Mouse (Mus musculus) forebrain, postnatal 0 days (tissue): ENCODE measurements at regions not wholly inside any gene's neighbourhood (a gene's known extent, or its start where the extent isn't known, plus 50 kb on each side); places are given as distances from the start of the nearest gene placed in this dataset.
A peak's percentile ranks its signal among the peaks of the same experiment; 100 is the strongest.

Experiments
- ATAC-seq: fragments of 200-750 bp; cut with Nextera tagmentation; 2 replicates; pipeline ENCODE4 v1.8.0; 2017; ENCODE audit warnings: mild to moderate bottlenecking, moderate library complexity
- DNase-seq: peaks from one replicate; pipeline ENCODE4 v3.0.0-alpha.2; 2015
- H3K27ac ChIP-seq: fragments of 300-500 bp; sonication (generic); 2 replicates; pipeline ENCODE4 v1.5.1; 2014; ENCODE audit warnings: low read depth, mild to moderate bottlenecking, antibody characterized with exemption, low read length, moderate library complexity, mixed read lengths
- H3K27me3 ChIP-seq: fragments of 300-500 bp; sonication (generic); 2 replicates; pipeline ENCODE4 v1.6.1; 2014; ENCODE audit warnings: mild to moderate bottlenecking, low read length, mixed read lengths; ENCODE audit not compliant: insufficient read depth
- H3K36me3 ChIP-seq: fragments of 300-500 bp; sonication (generic); 2 replicates; pipeline ENCODE4 v1.6.1; 2014; ENCODE audit warnings: mild to moderate bottlenecking, moderate library complexity; ENCODE audit not compliant: insufficient read depth
- H3K4me1 ChIP-seq: fragments of 300-500 bp; sonication (generic); 2 replicates; pipeline ENCODE4 v1.6.1; 2014; ENCODE audit warnings: antibody characterized with exemption; ENCODE audit not compliant: insufficient read depth
- H3K4me2 ChIP-seq: fragments of 300-500 bp; sonication (generic); 2 replicates; pipeline ENCODE4 v1.6.1; 2014; ENCODE audit warnings: low read depth, mild to moderate bottlenecking, moderate library complexity
- H3K4me3 ChIP-seq: fragments of 300-500 bp; sonication (generic); 2 replicates; pipeline ENCODE4 v1.5.1; 2014; ENCODE audit warnings: low read depth, low read length, mixed read lengths
- H3K9ac ChIP-seq: fragments of 300-500 bp; sonication (generic); 2 replicates; pipeline ENCODE4 v1.6.1; 2014; ENCODE audit warnings: mild to moderate bottlenecking
- H3K9me3 ChIP-seq: fragments of 300-500 bp; sonication (generic); 2 replicates; pipeline ENCODE4 v1.6.1; 2016; ENCODE audit warnings: low read length
- CTCF ChIP-seq: sonication (generic); IDR thresholded peaks from 2 replicates; pipeline ENCODE4 v1.5.1; 2016; ENCODE audit warnings: antibody characterized with exemption, control low read depth, low read depth
- WGBS: fragments of 180-500 bp; shearing (Covaris S2); extraction: QIAGEN DNeasy Blood & Tissue Kit; methylation state at CpG from one replicate; pipeline ENCODE4 v1.1.7; 2014; 5-methylcytosine and 5-hydroxymethylcytosine counted together

DNA sequence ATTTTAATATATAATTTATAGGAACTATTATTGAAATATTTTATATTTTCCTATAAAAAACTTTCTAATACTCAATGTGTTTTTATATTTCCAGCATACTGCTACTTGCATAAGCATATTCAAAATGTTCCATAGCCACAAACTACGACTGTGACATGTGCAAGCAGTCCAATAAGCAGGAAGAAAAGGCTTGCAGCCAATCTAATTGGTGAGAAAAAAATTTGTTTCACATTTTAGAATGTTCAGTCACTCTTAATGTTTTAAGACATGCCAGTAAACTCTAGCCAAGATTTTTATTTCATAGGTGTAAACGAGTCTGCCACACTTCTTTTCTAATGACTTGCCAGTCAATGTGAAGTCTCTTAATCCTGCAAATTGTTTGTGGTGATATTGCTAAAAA lies 1130.1 kb upstream of the Cntnap5a start:
- Histone ChIP-seq H3K4me1 (no peaks in the 10 kb centered on the region), H3K9me3 (no peaks in the 10 kb centered on the region), H3K27ac (no peak overlapping the region), H3K4me2 (no peak overlapping the region), H3K9ac (no peak overlapping the region), H3K36me3 (no peaks in the 10 kb centered on the region), H3K27me3 (no peaks in the 10 kb centered on the region), H3K4me3 (no peak overlapping the region)
- no peak for TF ChIP-seq CTCF
- 41% methylated on average over 2 of the region's 2 CpGs for WGBS
- DNase-seq (peak; percentile 20), ATAC-seq (peak; percentile 48; the same call in 1 of the 2 replicates)
